Mouse (Mus musculus): ENCODE results near the gene E030018B13Rik. TPM values are rescaled to one million over a fixed set of nuclear protein-coding genes. Genes with fewer than 3 reads are reported as not detected.

The E030018B13Rik gene
- total RNA-seq, 2 experiments from 2014 or later = not detected

GRCm38 (mm10) chr7:63896276-63896967, 20.2 kb upstream of the E030018B13Rik start:
- ATAC-seq (replicated peaks; ENCODE audit: low FRiP score, low TSS enrichment, poor library complexity, severe bottlenecking) = no peak

GRCm38 (mm10) chr7:63896968-63897468, 19.6 kb upstream of the E030018B13Rik start:
- ATAC-seq (replicated peaks; ENCODE audit: low FRiP score, low TSS enrichment, poor library complexity, severe bottlenecking) = peak; percentile 95

GRCm38 (mm10) chr7:63897655-63898054, 19.0 kb upstream of the E030018B13Rik start:
- 0 out of 2 replicates have a peak, but pooled peaks have one; percentile 4 for ATAC-seq (replicated peaks; ENCODE audit: low FRiP score, low TSS enrichment, poor library complexity, severe bottlenecking)

- no peak for ATAC-seq (replicated peaks; ENCODE audit: low FRiP score, low TSS enrichment, poor library complexity, severe bottlenecking)
These were observed 18.5 kb upstream of the E030018B13Rik start for GRCm38 (mm10) chr7:63898201-63898600.

- no peak for ATAC-seq (replicated peaks; ENCODE audit: low FRiP score, low TSS enrichment, poor library complexity, severe bottlenecking)
These were observed 16.7 kb upstream of the E030018B13Rik start for GRCm38 (mm10) chr7:63899925-63900324.

- ATAC-seq (replicated peaks; ENCODE audit: low FRiP score, low TSS enrichment, poor library complexity, severe bottlenecking) = no peak
These were observed 16.2 kb upstream of the E030018B13Rik start for GRCm38 (mm10) chr7:63900411-63900810.

GRCm38 (mm10) chr7:63901346-63901745, 15.3 kb upstream of the E030018B13Rik start:
- ATAC-seq (replicated peaks; ENCODE audit: low FRiP score, low TSS enrichment, poor library complexity, severe bottlenecking) = no peak

- no peak for ATAC-seq (replicated peaks; ENCODE audit: low FRiP score, low TSS enrichment, poor library complexity, severe bottlenecking)
These were observed 14.7 kb upstream of the E030018B13Rik start for GRCm38 (mm10) chr7:63901942-63902341.

- no peak for ATAC-seq (replicated peaks; ENCODE audit: low FRiP score, low TSS enrichment, poor library complexity, severe bottlenecking)
These were observed 13.9 kb upstream of the E030018B13Rik start for GRCm38 (mm10) chr7:63902604-63903210.

- ATAC-seq (replicated peaks; ENCODE audit: low FRiP score, low TSS enrichment, poor library complexity, severe bottlenecking) = no peak
These were observed 12.8 kb upstream of the E030018B13Rik start for GRCm38 (mm10) chr7:63903635-63904380.

- no peak for ATAC-seq (replicated peaks; ENCODE audit: low FRiP score, low TSS enrichment, poor library complexity, severe bottlenecking)
These were observed 11.5 kb upstream of the E030018B13Rik start for GRCm38 (mm10) chr7:63905190-63905589.

- peak; percentile 65 for ATAC-seq (replicated peaks; ENCODE audit: low FRiP score, low TSS enrichment, poor library complexity, severe bottlenecking)
These were observed 11.0 kb upstream of the E030018B13Rik start for GRCm38 (mm10) chr7:63905642-63906041.

GRCm38 (mm10) chr7:63907778-63908495, 8.7 kb upstream of the E030018B13Rik start:
- peak; percentile 12; the same call in 1 of the 2 replicates for ATAC-seq (replicated peaks; ENCODE audit: low FRiP score, low TSS enrichment, poor library complexity, severe bottlenecking)

GRCm38 (mm10) chr7:63908496-63909285, 8.0 kb upstream of the E030018B13Rik start:
- no peak for ATAC-seq (replicated peaks; ENCODE audit: low FRiP score, low TSS enrichment, poor library complexity, severe bottlenecking)

GRCm38 (mm10) chr7:63910225-63910624, 6.4 kb upstream of the E030018B13Rik start:
- no peak for ATAC-seq (replicated peaks; ENCODE audit: low FRiP score, low TSS enrichment, poor library complexity, severe bottlenecking)

- ATAC-seq (replicated peaks; ENCODE audit: low FRiP score, low TSS enrichment, poor library complexity, severe bottlenecking) = 0 out of 2 replicates have a peak, but pooled peaks have one; percentile 17
These were observed 5.7 kb upstream of the E030018B13Rik start for GRCm38 (mm10) chr7:63910912-63911311.

GRCm38 (mm10) chr7:63911383-63912233, 5.0 kb upstream of the E030018B13Rik start:
- ATAC-seq (replicated peaks; ENCODE audit: low FRiP score, low TSS enrichment, poor library complexity, severe bottlenecking) = 0 out of 2 replicates have a peak, but pooled peaks have one; percentile 2

Data from megakaryocyte-erythroid progenitor cell, adult 5-6 weeks (primary cell).